11 mouse cellular contexts compared by ENCODE assay signal in the genomic region with DNA sequence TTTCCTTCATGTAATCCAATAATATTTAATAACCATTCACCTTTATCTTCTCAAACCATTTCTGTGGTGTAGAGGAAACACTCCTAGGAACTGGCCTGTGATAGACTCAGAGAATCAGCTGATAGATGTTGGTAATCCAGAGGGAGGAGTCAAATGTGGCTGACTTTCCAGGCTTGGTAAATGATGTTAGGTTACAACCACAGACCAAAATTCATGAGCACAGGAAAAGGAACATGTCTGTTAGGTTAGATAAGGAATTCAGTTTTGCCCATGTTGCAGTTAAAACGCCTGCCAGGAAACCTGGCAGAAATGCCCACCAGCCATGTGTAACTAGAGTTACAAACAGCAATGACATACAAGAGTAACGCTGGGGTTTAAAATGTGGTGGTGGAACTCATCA.
"Had no signal": no experiment of that assay in that cellular context is flagged by ENCODE, and none has a peak within 500 bp of the region (broad histone marks: within the 10 kb centered on the region; RNA-seq: fewer than 3 reads in every experiment).

No protein-coding gene starts in this region.

- H3K27ac ChIP-seq: limb, embryonic 12.5 days; midbrain, embryonic 13.5 days had no signal

- H3K4me2 ChIP-seq: limb, embryonic 12.5 days; lung, embryonic 14.5 days; midbrain, embryonic 13.5 days had no signal

- ATAC-seq: intestine, postnatal 0 days; midbrain, embryonic 13.5 days had no signal

- H3K9ac ChIP-seq: limb, embryonic 12.5 days; lung, embryonic 14.5 days; midbrain, embryonic 13.5 days had no signal

- H3K27me3 ChIP-seq: limb, embryonic 12.5 days; midbrain, embryonic 13.5 days had no signal

- DNase-seq: kidney, adult 8-10 months; kidney, postnatal 25 days; layer of hippocampus, postnatal 36 days; lung, embryonic 14.5 days; lung, postnatal 10 days; lung, postnatal 4 days; right cerebral cortex, adult 18-20 months; right cerebral cortex, postnatal 25 days had no signal

- H3K4me3 ChIP-seq: limb, embryonic 12.5 days; midbrain, embryonic 13.5 days had no signal

- H3K4me1 ChIP-seq: limb, embryonic 12.5 days; midbrain, embryonic 13.5 days had no signal

- H3K36me3 ChIP-seq: limb, embryonic 12.5 days; midbrain, embryonic 13.5 days had no signal

- H3K9me3 ChIP-seq: limb, embryonic 12.5 days; midbrain, embryonic 13.5 days had no signal
